Mouse (Mus musculus): ENCODE results near the gene Epha2.

Epha2 gene

DNA sequence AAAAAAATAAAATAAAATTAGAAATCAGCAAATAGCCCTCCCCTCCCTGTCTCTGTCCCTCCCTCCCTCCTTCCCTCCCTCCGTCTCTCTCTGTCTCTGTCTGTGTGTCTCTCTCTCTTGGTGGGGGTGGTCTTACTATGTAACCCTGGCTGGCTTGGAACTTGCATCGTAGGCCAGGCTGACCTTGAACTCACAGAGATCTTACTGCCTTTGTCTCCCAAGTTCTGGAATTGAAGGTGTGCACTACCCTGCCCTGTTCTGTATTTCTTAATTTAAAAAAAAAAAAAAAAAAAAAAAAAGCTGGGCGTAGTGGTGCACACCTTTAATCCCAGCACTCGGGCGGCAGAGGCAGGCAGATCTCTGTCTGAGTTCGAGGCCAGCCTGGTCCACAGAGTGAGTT, 21.3 kb upstream of the Epha2 start:
- no peak for DNase-seq (ENCODE audit: low spot score in 2 of 2)

DNA sequence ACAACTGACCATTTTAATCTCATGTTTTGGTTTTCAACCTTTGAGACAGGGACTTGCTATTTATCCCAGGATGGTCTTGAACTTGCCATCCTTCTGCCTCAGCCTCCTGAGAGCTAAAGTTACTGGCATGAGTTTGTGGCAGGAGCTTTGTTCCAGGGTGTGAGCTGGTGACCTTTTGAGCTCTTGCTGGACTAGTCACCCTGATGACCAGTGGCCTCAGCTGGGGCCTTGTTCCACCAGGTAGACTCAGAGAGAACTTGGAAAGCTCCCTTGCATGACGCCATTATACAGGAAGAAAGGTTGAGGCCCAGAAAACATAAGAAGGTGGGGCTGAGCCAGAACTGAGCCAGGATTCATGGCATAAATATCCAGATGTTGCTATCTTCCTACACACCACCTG, 20.6 kb upstream of the Epha2 start:
- no peak for DNase-seq (ENCODE audit: low spot score in 2 of 2)

DNA sequence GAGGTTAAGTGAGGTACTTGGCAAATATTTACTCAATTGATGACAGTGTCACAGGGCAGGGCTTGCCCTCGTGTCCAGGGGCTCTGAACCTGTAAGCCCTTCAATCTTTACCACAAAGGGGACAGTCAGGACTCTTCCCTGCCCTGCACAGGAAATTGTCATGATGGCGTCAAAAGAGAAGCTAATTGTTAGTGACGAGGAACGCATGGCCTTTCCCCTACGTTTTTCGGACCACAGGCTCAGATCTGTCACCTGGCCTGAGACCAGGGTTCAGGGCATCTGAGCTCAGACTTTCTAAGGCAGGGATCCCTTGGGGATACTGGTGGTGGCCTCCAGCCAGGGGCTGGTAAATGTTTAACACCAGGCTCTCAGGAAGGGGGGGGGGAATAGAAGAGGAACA, 19.9 kb upstream of the Epha2 start:
- no peak for DNase-seq (ENCODE audit: low spot score in 2 of 2)

DNA sequence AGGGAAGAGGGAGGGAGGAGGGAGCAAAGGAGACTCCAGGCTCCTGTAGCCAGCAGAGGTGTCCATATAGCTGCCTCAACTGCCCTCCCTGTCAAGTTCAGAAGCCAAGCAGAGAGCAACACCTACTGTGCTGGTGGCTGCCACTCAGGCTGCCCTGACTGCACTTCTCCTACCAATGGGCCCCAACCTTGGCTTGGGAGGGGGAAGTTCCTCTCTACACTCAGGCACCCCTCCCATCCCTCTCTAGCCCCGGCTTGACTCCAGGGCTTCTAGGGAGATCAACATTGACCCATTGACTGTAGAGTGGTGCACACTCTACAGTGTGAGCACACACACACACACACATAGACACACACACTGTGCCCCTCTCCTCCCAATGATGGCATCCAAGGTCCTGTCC, 19.5 kb upstream of the Epha2 start:
- no peak for DNase-seq (ENCODE audit: low spot score in 2 of 2)

DNA sequence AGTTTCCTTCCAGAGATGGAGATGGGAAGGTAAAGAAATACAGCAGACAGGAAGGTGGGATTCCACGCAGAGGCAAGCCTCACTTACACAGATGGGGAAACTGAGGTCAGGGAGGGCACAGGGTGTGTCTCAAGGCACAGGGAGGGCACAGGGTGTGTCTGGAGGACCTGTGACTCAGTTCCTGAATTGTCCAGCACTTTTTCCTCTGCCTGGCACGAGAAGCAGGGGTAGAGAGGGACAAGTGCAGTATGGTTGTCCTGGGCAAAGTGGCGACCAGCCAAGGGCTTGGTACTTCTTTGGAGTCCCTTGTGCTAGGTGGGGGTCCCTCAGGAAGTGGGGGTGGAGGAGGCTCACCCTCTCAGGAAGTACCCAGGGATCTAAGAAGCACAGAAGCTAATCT, 19.0 kb upstream of the Epha2 start:
- no peak for DNase-seq (ENCODE audit: low spot score in 2 of 2)

DNA sequence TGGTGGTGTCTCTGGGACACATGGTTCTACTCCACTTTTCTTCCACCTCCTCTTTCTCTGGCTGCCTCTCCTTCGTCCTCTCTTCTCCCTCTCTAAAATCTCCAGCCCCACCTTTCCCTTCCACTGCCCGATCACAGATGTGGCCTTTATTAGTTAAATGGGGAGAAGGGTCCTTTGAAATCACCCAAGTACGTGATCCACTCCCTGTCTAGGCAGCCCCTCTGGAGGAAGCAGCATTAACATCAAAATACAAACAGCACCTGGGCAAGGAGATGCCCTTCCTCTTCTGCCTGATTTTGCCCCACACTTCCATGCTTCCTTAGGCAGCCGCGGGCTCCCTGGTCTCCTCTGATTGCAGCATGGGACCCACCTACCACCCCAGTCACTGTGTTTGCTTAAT, 18.4 kb upstream of the Epha2 start:
- DNase-seq (ENCODE audit: low spot score in 2 of 2), result no peak

DNA sequence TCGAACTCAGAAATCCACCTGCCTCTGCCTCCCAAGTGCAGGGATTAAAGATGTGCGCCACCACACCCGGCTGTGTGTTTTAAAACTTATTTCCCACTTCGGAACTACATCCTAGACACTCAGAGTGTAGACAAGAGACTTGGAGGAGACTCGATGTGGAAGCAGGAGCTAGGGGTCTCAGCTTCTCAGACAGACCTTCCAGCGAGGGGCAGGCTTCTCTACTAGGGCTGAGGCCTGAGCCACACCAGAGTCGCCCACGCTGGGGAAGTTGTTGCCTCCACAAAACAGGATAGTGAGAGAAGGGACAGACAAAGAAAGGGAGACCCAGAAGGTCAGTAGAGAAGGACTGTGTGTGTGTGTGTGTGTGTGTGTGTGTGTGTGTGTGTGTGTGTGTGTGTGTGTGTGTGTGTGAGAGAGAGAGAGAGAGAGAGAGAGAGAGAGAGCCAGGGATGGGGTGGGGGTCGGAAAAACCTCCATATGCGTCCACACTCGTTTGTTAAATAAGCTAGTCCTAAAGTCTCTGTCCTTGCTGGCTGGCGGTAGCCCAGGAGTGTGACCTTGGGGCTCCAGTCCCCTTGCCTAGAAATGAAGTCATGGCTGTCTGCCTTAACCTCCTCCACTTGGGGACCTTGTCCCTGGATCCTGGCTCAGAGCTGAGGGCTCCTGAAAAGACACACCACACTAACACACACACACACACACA, 17.7 kb upstream of the Epha2 start:
- DNase-seq (ENCODE audit: low spot score in 2 of 2), result no peak

DNA sequence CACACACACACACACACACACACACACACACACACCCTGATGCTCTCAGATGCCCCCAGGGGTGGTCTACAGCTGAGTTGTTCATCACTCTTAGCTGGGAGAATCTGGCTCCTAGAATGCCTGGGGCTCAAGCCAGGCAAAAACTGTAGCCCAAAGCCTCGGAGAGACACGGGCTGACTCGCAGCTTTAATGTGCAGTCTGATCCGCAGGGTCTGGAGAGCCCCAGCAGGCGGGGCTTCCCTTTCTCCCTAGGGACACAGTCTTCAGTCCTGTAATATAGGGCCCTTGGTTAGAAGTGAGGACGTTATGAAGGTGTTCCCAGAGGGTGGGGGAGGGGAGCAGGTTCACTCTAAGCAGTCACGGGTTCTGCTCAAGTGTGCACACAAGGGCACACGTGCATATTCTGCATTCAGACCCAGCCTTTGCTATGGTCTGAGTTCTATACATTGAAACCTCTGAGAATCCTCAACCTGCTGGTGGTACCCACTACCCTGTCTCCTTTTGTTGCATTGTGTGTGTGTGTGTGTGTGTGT, 17.1 kb upstream of the Epha2 start:
- no peak for DNase-seq (ENCODE audit: low spot score in 2 of 2)

DNA sequence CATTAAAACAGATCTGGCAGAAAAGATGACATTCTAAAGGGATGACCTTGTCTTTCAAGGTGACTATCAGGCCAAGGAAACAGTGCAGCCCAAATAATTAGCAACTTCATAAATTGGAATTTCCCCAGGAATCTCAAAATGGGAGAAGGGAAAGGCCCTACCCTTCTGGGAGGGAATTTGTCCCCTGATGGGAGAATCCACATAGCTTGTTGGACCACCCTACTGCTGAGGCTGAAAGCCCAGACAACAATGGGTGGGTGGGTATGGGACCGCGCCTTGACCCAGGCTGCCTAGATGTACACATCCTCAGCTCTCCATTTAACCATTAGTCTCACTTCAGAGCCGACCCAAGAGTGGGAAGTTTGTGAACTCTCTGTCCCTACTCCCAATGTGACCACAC, 16.6 kb upstream of the Epha2 start:
- no peak for DNase-seq (ENCODE audit: low spot score in 2 of 2)

DNA sequence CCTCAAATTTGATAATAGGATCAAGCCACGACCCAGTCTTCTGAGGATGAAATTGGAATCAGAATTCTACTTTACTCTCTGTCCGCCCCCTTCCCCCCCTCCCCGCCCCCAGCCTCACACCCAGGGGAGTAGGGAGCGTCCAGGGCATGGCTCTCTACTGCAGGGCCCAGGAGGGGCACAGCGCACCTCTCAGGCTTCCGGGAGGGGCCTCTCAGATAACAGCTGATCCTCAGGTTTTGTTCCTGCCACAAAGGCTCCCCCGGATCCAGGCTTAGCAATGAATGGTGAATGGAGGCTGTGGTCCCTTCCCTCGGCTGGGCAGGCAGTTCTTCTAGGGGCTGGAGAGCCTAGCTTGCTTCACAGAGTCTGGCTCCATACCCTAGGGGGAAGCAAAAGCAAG, 15.9 kb upstream of the Epha2 start:
- DNase-seq (ENCODE audit: low spot score in 2 of 2), result no peak

DNA sequence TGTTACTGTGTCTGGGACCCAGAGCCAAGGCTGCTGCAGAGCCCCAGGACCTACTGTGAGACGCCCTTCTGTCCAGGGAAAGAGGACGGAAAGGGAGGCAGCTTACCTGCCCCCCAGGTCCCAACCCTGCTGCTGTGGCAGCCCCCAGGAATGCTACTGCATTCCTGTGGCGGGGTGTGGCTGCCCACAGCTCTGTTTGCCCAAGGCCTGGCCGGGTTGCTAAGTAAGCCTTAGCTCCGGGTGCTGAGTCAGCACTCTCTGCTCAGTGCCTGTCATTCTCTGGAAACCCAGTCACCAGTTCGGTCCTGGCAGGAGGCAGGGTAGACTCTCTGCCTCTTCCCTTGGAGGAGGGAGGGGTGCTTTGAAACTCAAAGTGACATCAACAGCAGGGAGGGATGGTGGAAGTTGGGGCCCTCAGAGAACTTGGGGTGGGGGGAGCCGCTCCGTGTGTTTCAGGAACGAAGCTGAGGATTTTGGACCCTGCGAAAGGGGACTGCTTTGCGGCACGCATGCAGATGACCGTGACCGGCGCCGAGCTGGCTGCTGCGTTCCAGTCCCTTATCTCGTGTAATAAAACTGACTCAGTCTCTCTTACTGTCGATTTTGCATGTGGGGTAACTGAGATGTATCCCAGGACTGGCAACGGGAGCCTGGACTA, 14.1 kb upstream of the Epha2 start:
- no peak for DNase-seq (ENCODE audit: low spot score in 2 of 2)

DNA sequence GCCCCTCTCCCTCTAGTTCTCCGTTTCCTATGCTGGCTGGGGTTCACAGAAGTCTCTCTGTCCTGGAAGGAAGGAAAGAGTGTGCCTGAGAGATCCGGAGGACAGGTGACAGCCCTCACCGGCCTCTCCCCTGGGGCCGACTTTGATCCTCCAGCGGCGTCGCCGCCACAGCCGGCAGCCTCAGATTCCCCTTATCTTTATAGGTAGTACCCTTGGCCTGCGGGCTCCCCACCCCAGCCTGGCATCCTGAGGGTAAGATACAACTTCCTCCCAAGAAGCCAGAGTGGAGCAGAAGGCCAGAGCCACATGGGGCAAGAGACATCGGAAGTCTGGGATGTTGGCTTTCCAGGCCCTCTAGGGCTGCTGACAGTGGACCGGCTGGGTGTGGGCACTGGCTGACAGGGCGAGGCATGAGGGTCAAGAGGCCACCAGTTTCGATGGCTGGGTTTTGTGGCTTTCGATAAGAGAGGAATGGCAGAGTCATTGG, 13.5 kb upstream of the Epha2 start:
- DNase-seq (ENCODE audit: low spot score in 2 of 2), result no peak

DNA sequence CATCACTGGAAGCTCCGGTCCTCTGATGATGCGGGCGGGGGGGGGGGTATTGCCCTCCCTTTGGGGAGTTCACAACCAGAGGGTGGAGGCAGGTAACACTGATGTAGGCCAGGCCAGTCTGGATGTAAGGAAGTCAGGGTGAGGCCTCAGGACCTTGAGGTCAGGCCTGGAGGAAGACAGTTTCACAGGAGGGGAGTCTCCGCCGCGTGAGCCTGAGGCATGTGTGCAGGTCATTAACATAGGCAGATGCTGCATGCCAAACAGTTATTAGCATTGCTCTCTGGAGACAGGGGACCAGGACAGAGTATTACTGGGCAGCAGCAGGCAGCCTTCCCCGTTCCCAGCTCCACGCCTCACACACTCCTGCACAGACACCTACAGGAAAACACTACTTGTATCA, 12.9 kb upstream of the Epha2 start:
- DNase-seq (ENCODE audit: low spot score in 2 of 2), result no peak

DNA sequence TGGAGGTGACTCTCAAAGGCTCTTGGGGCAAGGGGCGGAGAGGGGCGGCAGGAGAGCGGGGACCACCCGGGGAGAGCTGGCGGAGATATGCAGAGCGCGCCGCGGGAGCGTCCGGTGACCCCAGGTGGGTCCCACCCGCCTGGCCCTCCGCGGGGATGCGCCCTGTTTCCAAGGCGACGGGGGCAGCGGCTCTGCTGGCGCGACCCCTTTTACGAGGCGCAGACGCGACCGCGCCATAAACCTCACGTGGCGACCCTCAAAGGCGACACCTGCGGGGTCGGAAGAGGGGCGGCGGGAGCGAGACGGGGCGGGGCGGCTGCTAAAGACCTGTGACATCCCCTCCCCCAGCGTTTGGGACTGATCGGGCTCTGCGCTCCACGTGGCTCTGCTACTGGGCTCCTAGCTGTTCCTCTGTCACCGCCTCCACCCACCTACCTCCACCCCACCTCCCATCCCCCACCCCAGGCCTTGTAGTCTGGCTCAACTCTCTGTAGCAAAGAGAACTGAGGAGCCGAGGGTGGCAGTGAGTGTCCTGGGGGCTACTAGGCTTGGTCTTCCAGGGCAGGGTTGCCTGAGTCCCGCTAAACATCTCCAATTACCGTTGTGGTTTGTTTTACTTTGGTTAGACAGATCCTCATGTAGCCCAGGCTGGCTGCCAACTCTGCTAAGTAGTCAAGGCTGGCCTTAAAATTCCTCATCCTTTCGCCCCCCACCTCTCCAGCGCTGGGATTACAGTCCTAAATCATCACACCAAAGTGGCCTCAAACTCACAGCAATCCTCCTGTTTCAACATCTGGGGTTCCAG, 9.3 kb upstream of the Epha2 start:
- DNase-seq (ENCODE audit: low spot score in 2 of 2), result no peak

DNA sequence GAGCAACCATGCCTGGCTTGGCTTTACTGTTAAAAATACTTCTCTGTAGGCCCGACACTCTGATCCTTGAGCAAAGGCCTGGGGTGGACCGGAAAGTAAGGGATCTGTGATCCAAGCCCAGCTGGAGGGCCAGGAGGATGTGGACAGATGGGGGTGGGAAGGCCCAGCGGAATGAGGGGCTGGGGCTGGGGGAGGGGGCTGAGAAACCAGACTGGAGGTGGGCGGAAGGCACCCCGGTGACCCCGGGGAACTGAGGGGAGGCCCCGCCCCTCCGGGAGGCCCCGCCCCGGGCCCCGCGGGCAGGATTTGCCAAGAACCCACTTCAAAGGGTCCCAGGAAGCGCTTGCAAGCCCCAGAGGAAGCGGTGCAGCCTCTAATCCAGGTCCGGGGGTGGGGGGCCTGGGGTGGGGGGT, 5.3 kb upstream of the Epha2 start:
- no peak for DNase-seq (ENCODE audit: low spot score in 2 of 2)

DNA sequence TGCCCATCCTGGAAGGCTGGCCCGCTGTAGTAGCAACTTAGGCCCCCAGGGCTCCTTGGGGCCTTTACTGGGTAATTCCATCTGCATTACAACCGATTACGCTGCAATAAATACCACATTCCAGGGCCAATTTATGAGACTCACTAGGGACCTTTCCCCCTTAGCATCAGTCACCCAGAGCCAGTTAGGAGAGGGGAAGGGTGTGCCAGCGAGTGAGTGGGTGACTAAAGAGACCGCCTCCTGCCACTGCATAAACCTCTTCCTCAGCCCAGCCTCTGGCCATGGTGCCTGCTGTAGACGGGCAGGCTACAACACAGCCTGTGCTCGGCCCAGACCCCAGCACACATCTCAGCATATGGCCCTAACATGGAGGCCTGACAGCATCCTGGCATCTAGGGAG, 3.1 kb upstream of the Epha2 start:
- DNase-seq (ENCODE audit: low spot score in 2 of 2), result no peak

DNA sequence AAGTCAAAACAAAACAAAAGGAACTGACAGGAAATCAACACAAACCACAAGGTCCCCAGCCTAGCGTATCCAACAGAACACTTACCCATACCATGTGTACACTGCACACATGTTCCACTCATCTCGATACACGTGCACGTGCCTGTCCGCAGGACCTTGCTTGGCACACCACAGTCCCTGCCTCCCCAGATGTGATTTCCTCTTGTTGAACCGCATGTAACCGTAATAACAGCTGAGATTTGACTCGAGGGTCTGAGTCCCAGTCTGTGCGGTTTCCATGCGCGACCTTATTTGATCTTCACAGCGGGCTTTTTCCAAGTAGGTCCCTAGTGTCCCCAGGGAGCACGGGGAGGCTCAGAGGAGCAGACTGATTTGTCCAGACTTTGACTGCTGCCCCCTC, 1.7 kb upstream of the Epha2 start:
- no peak for DNase-seq (ENCODE audit: low spot score in 2 of 2)

DNA sequence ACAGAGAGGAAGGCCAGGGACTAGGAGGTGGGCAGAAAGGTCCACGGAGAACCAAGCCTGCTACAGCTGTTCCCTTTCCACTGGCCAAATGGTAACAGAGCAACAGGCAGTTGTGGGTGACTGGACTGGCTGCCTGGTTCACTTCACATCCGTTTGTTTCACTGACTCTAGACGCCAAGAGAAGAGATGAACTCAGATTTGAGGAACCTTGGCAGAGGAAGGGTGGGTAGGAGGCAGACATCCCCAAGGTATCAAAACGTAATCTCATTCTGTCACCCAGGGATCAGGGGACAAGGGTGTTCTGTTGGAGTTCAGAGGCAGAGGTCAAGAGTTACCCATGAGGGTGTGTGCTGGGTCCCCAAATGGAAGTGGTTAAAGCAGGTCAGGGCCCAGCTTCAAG, 844 bp upstream of the Epha2 start:
- DNase-seq (ENCODE audit: low spot score in 2 of 2), result no peak

DNA sequence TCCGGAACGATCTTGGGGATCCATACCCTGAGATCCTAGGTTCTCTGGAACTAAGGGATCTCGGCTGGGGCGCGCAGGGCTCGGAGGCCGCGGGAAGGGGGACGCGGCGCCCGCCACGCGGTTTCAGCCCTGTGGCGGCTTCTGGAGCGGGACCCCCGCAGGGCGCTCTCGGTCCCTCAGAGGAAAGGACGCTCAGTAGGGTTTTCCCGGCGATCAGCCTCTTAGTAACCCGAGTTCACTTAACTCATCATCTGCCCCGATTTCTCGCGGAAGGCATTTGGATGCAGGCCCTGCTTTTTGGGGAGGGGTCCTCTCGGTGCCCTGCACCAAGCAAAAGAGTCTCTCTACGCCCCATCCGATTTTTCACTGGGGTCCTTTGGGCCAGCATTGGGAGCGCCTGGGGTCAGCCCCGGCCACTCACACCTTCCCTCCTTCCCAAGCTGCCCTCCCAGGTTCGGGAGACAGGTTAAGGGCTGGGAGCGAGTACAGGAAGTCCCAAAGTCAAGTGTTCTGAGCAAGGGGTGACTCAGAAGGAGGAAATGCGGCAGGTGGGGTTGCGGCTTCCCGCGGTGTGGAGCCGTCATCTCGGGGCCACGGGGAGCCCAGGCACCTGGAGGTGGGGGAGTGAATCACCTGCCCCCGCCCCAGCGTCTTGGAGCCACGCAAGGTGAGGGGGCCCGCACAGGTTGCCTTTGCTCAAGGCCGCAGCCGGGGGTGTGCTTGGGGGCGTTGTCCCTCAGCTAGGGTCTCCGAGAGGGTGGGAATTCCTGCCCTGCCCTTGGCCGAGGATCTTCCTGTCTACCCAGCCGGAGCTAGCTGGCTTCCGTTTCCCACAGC, 769 bp downstream of the Epha2 start:
- DNase-seq (ENCODE audit: low spot score in 2 of 2), result no peak

DNA sequence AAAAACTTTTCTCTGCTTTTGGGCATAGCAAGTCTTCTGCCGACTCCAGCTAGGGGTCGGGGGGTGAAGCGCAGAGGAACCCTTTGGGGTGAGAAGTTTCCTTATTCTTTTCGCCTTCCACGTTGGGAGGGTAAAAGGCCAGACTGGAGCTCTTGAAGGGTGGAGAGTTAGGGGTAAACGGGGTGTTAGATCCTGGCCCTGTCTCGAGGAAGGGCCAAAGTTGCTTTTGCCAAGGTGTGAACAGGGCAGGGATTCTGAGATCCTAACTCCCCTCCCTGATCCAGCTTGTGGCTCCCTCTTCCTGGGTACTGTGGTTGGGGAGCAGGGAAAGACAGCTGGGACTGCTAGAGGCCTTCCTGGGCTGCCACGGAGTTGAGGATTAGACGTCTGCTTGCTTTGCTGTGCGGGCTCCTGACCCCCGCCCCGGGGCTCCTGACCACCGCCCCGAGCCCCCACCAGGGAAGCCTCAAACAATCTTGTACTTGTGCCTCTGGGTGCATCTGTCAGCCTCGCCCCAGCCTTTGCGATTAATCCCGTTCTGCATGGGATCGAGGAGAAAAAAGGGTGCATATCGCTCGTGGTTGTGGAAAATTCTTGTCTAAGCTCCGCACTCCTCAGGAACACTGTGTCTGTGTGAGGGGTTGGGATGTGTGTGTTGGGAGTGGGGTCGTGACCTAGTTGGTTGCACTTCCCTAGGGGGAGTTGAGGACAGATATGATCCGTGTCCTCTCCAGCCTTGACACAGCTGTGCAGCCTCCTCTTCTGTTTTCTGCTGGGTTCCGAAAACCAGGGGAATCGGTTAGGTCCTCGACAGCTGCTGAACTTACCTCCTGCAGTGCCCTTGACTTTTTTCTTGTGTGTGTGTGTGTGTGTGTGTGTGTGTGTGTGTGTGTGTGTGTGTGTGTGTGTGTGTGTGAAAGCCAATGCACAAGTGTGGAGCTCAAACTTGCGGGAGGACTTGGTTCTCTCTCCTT, 1.7 kb downstream of the Epha2 start:
- no peak for DNase-seq (ENCODE audit: low spot score in 2 of 2)

All from frontal cortex, postnatal 10 days (tissue).